Mouse (Mus musculus): ENCODE measurements around the gene H2al1m. TPM values are rescaled to one million over a fixed set of nuclear protein-coding genes. Genes with fewer than 3 reads are reported as not detected.
"Not testable (repeated sequence)": the region's sequence is repeated elsewhere in the genome, so short reads cannot be mapped to it uniquely, and the experiment has no call there.

H2al1m gene
- not detected in 2 replicates for polyA plus RNA-seq (2015; fragmentation: Nextera tagmentation; extraction: Ambion mirVana)

DNA sequence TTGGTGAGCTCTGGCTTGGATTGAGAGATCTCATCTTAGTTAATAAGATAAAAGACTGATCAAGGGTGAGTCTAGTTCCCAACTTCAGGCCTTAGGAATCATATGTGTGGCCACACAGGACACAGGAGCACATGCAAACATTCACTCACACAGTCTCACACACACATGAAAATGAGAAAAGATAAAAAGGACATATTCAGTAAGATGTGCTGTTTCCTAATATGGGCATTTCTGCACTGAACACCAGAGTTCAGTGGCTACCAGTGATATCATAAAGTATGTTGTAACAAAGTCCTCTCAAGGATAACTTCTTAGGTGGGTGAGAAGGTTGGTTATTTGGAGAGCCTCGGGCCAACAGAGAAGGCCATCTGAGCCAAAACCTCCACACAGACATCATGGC, at the start of gene H2al1m:
Gene H2al1m (plus strand): TSS at position 301 of the 400 bp plus-strand sequence.
- H3K36me3 ChIP-seq; H3K4me2 ChIP-seq; H3K27ac ChIP-seq; H3K9ac ChIP-seq; H3K9me3 ChIP-seq; H3K27me3 ChIP-seq; H3K4me1 ChIP-seq; H3K4me3 ChIP-seq; ATAC-seq (ENCODE audit: insufficient number of reproducible peaks, insufficient read depth, low FRiP score, low TSS enrichment, low read depth): not testable (repeated sequence)
- WGBS, result no CpG with 5 or more reads among the region's 1 CpGs

DNA sequence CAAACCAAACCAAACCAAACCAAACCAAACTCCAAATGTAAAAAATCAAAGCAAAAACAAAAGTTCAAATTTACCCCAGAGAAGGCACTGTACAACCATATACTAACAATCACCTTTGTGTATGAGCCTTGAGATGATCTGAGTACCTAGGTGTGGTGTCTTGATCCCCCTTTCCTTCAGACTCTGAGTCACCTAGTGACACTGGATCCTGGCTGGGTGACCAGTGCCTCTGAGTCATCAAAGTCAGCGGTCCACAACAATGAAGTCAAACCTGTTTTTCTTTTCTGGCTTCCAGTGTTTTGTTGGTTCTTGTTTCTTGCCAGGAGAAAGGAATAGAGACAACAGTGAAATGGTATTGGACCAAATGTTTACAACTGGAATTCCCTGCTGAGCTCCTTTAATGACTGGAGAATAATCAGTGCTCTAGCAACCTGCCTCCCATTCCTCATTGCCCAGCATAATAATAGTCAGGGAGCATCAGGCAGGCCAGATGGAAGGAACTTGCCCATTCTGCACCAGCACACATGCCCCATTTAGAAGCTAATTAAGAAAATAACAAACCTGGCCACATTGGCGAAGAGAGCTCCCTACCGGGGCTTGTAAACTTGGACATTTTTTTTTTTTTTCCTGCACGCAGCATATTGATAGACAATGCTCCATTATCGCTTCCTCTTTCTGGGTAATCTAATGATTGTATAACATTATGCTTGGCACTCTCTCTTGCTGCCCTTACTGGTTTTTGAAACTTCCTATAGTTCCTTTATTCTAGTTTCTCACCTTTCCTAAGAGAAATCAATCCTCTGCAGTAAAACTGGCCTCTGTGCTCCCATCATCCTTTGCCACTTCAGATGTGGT, 42.6 kb upstream of the H2al1m start:
- no peaks in the 10 kb centered on the region for H3K36me3 ChIP-seq
- no peaks in the 10 kb centered on the region for H3K27me3 ChIP-seq
- 0 out of 2 replicates have a peak, but pooled peaks cover 3% of the 10 kb centered on the region for H3K4me1 ChIP-seq
- no peak overlapping the region for H3K4me3 ChIP-seq
- 80% methylated on average over 5 of the region's 5 CpGs for WGBS
- no peaks in the 10 kb centered on the region for H3K9me3 ChIP-seq
- H3K9ac ChIP-seq, result no peak overlapping the region
- ATAC-seq (ENCODE audit: insufficient number of reproducible peaks, insufficient read depth, low FRiP score, low TSS enrichment, low read depth), result no peak
- no peak overlapping the region for H3K4me2 ChIP-seq
- H3K27ac ChIP-seq, result no peak overlapping the region

DNA sequence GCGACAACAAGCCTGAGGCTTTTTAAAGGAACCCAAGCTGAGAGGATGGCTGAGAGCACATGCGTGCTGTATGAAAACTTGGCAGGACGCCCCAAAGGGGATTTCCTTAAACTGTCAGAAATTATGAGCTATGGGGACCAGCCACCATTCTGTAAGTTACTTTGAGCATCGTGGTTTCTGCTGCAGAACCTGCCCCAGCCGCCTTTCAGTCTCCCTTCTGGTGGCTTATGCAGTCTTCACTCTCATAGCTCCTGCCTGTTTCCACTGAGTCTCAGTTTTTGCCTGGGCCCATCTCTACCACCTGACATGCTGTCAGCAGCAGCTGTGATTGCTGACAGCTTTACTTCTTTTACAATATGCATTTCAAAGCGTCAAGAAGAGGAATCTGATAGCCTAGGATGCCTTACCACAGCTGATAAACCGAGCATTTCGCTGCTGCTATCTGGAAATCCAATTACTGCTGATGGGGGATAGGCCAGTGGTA, 40.1 kb upstream of the H2al1m start:
- Histone ChIP-seq H3K36me3 (no peaks in the 10 kb centered on the region), H3K9ac (no peak overlapping the region), H3K4me2 (no peak overlapping the region), H3K27me3 (no peaks in the 10 kb centered on the region), H3K4me1 (0 out of 2 replicates have a peak, but pooled peaks cover 3% of the 10 kb centered on the region), H3K27ac (no peak overlapping the region), H3K4me3 (no peak overlapping the region), H3K9me3 (no peaks in the 10 kb centered on the region)
- ATAC-seq (ENCODE audit: insufficient number of reproducible peaks, insufficient read depth, low FRiP score, low TSS enrichment, low read depth), result no peak
- WGBS, result 48% methylated on average over 8 of the region's 8 CpGs

DNA sequence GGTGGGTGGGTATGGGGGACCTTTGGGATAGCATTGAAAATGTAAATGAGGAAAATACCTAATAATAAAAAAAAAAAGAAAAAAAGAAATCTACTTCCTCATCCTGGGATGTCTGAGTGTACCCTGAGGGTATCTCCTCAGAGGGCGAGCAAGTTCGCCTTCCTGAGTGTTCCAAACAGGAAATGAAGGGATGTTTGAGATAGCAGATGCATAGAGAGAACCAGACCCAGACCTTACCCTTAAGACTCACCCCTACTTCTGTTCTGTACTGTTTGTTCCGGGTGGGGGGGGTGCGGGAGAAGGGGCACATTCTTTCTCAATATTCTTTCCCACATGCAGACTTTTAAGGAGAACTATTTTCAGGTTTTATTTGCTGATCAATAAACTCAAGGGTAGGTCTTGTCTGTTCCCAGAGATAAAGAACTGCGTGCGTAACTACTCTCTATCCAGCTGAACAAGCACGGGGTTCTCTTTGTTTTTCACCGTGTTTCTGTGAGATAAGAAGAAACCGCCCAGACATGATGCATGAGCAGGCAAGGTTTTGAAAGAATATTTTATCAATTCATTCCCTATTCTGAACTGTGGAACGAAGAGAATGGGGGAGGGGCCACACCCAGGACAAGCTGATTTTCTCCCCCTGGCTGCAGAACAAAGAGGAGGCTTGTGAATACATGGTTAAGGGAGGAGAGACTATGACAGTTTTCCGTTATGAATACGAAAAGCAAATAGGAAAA, 38.8 kb upstream of the H2al1m start:
- no peak overlapping the region for H3K27ac ChIP-seq
- H3K9ac ChIP-seq, result no peak overlapping the region
- 0 out of 2 replicates have a peak, but pooled peaks cover 3% of the 10 kb centered on the region for H3K4me1 ChIP-seq
- ATAC-seq (ENCODE audit: insufficient number of reproducible peaks, insufficient read depth, low FRiP score, low TSS enrichment, low read depth), result no peak
- H3K4me3 ChIP-seq, result no peak overlapping the region
- H3K36me3 ChIP-seq, result no peaks in the 10 kb centered on the region
- H3K27me3 ChIP-seq, result no peaks in the 10 kb centered on the region
- WGBS, result 71% methylated on average over 12 of the region's 12 CpGs
- no peak overlapping the region for H3K4me2 ChIP-seq
- no peaks in the 10 kb centered on the region for H3K9me3 ChIP-seq

DNA sequence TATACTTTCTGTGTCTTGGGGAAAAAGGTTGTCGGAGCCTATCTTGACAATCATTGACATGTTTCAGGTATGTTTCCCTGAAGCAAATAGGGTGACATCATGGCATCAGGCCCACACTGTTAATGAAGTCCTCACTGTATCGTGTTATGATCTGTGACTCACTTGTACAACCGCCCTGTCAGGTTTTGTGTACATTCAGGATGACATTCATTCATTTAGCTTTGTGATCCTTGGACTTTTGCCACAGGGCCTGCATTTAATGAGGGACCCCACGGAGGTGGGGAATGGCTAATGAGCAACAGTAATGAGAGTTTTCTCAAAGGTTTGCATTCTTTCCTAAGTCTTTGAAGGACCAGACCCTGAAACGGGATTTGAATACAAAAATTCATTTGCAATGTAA, 34.7 kb upstream of the H2al1m start:
- Histone ChIP-seq H3K4me2 (no peak overlapping the region), H3K4me1 (no peaks in the 10 kb centered on the region), H3K9me3 (no peaks in the 10 kb centered on the region), H3K9ac (no peak overlapping the region), H3K4me3 (no peak overlapping the region), H3K27me3 (no peaks in the 10 kb centered on the region), H3K27ac (no peak overlapping the region), H3K36me3 (no peaks in the 10 kb centered on the region)
- no peak for ATAC-seq (ENCODE audit: insufficient number of reproducible peaks, insufficient read depth, low FRiP score, low TSS enrichment, low read depth)
- 58% methylated on average over 5 of the region's 5 CpGs for WGBS

DNA sequence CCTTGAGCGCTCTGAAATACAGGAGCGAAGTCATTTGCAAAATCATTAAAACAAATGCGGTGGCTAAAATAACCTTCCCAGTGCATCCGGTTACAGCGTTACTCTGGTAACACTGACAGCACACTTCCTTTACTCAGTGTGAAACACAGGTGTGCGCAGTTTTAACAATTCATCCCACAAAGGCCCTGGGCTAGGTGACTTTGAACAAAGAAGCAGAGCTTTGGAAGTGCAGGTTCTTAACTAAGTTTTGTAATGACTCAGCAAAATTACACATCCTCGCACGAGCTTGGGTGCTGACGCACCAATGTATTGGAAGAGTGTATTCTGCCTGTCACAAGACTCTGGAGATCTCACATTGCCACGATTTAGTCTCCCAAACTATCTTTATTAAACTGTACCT, 29.6 kb upstream of the H2al1m start:
- H3K4me3 ChIP-seq, result no peak overlapping the region
- no peak overlapping the region for H3K9ac ChIP-seq
- H3K4me1 ChIP-seq, result no peaks in the 10 kb centered on the region
- H3K9me3 ChIP-seq, result no peaks in the 10 kb centered on the region
- H3K4me2 ChIP-seq, result no peak overlapping the region
- ATAC-seq (ENCODE audit: insufficient number of reproducible peaks, insufficient read depth, low FRiP score, low TSS enrichment, low read depth), result no peak
- no peaks in the 10 kb centered on the region for H3K36me3 ChIP-seq
- 81% methylated on average over 10 of the region's 10 CpGs for WGBS
- H3K27me3 ChIP-seq, result no peaks in the 10 kb centered on the region
- H3K27ac ChIP-seq, result no peak overlapping the region

DNA sequence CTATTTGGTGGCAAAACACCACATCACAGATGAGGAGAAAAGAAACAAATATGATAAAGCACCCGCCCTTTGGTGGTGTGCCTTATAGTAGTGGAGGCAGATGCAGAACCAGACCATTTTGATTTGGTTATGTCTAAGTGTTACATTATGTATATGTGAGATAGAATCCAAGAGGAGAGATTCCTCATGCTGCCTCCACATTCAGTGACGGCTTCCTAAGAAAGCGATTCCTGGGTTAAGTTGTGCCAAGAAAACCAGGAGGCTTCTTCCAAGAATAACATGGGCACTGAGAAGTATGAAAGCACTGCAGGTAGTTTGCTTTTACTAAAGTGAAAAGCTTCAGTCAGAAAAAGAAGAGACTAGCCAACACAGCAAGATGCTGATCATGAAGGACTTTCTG, 28.7 kb upstream of the H2al1m start:
- no peak overlapping the region for H3K27ac ChIP-seq
- no peaks in the 10 kb centered on the region for H3K36me3 ChIP-seq
- no peaks in the 10 kb centered on the region for H3K9me3 ChIP-seq
- no peaks in the 10 kb centered on the region for H3K4me1 ChIP-seq
- H3K9ac ChIP-seq, result no peak overlapping the region
- H3K4me2 ChIP-seq, result no peak overlapping the region
- WGBS, result 92% methylated on average over 3 of the region's 3 CpGs
- no peaks in the 10 kb centered on the region for H3K27me3 ChIP-seq
- no peak overlapping the region for H3K4me3 ChIP-seq
- ATAC-seq (ENCODE audit: insufficient number of reproducible peaks, insufficient read depth, low FRiP score, low TSS enrichment, low read depth), result no peak

DNA sequence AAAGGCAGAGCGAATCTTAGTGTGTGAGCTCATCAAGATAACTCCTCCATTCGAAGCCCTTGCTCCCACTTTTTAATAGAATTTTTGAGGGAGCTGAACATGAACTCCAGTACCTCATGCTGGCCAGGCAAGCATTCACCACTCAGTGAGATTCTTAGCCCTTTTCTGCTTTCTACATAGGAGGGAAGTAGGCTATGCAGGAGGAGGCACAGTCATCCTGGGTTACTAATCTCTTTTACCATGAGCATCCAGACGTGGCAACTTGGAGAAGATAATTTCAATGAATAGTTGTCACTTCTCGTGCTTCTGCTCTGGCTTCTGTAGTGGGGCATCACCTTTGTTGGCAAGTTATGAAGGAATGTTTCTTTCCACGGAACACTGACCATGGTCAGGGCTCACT, 26.8 kb upstream of the H2al1m start, which contains the start of gene Gm14862:
Gene Gm14862 (minus strand): TSS at position 134 of the 400 bp plus-strand sequence.
- Histone ChIP-seq H3K4me2 (no peak within 1 kb of the TSS), H3K27ac (no peak within 1 kb of the TSS), H3K4me1 (no peaks in the 10 kb centered on the region), H3K36me3 (no peaks in the 10 kb centered on the region), H3K9ac (no peak within 1 kb of the TSS), H3K4me3 (no peak within 1 kb of the TSS), H3K27me3 (no peaks in the 10 kb centered on the region), H3K9me3 (no peaks in the 10 kb centered on the region)
- whole genome bisulfite sequencing, result 79% methylated on average over 5 of the region's 5 CpGs
- ATAC-seq (ENCODE audit: insufficient number of reproducible peaks, insufficient read depth, low FRiP score, low TSS enrichment, low read depth), result no peak

DNA sequence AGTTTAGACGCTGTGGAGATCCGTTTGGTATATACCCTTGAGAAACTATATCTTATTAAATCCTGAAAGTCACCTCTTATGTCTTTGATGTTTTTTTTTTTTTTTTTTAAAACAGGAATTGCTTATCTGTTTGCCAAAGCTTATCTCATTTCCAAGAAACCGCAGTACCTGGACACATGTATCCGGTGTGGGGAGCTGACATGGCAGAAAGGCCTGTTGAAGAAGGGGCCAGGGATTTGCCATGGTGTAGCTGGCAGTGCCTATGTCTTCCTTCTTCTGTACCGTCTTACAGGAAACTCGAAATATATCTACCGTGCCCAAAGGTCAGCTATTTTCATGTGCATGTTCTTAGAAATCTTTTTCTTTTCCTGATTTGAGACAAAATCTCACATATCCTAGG, 25.7 kb upstream of the H2al1m start:
- no peaks in the 10 kb centered on the region for H3K4me1 ChIP-seq
- H3K27ac ChIP-seq, result no peak overlapping the region
- no peak overlapping the region for H3K9ac ChIP-seq
- no peak overlapping the region for H3K4me3 ChIP-seq
- H3K36me3 ChIP-seq, result no peaks in the 10 kb centered on the region
- no peak overlapping the region for H3K4me2 ChIP-seq
- 88% methylated on average over 7 of the region's 7 CpGs for WGBS
- ATAC-seq (ENCODE audit: insufficient number of reproducible peaks, insufficient read depth, low FRiP score, low TSS enrichment, low read depth), result no peak
- H3K27me3 ChIP-seq, result no peaks in the 10 kb centered on the region
- no peaks in the 10 kb centered on the region for H3K9me3 ChIP-seq

DNA sequence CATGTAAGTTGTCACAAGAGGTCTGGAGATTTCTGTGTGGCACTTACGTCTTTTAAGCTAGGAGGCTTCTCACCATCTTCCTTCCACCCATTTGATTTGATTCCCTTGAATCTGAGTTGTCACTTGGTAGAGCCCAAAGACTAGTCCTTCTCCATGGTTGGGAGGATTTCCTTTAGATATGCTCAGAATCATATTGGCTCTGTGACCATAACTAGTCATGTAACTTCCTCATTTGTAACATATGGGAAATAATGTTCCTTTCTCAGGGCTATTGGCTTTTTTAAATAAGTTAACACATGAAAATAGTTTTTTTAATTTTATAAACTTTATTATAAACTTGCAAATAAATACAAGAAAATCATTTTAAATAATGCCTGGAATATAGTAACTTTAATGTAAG, 24.3 kb upstream of the H2al1m start:
- H3K4me2 ChIP-seq, result no peak overlapping the region
- H3K9ac ChIP-seq, result no peak overlapping the region
- no peaks in the 10 kb centered on the region for H3K27me3 ChIP-seq
- ATAC-seq (ENCODE audit: insufficient number of reproducible peaks, insufficient read depth, low FRiP score, low TSS enrichment, low read depth), result no peak
- H3K4me1 ChIP-seq, result no peaks in the 10 kb centered on the region
- H3K27ac ChIP-seq, result no peak overlapping the region
- no peak overlapping the region for H3K4me3 ChIP-seq
- no peaks in the 10 kb centered on the region for H3K36me3 ChIP-seq
- WGBS, result 92% methylated on average over 1 of the region's 1 CpGs
- H3K9me3 ChIP-seq, result no peaks in the 10 kb centered on the region

DNA sequence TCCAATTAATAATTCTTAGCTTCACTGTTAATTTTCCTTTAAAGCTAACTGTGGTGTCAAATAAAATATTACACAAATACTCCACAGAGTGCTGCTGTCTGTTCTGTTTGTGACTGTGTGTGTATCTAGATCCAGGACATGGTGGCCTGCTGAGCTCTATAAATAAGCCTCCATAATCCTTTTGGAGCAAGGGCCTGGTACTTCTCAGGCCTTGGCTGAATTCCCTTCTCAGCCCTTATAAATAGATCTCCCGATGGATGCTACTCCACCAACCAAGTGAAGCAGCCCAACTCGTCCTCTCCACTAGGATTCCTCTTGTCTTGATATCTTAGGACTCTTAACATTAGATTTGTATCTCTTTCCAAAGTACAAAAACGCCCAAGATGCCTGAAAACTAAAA, 12.5 kb upstream of the H2al1m start:
- Histone ChIP-seq H3K27ac (no peak overlapping the region), H3K9ac (no peak overlapping the region), H3K4me1 (no peaks in the 10 kb centered on the region), H3K4me3 (no peak overlapping the region), H3K27me3 (peaks cover 7% of the 10 kb centered on the region; the same call in 1 of the 2 replicates), H3K36me3 (no peaks in the 10 kb centered on the region), H3K4me2 (no peak overlapping the region), H3K9me3 (no peaks in the 10 kb centered on the region)
- 71% methylated on average over 3 of the region's 3 CpGs for WGBS
- no peak for ATAC-seq (ENCODE audit: insufficient number of reproducible peaks, insufficient read depth, low FRiP score, low TSS enrichment, low read depth)
